Mouse (Mus musculus) MEL (cell line): ENCODE results near the gene Syt7. TPM values are rescaled to one million over a fixed set of nuclear protein-coding genes. Genes with fewer than 3 reads are reported as not detected.

Experiments
- DNase-seq: peaks from one replicate; pipeline ENCODE4 v3.0.0; 2011; ENCODE audit warnings: low read depth, low spot score
- H3K27ac ChIP-seq: 2 replicates; pipeline ENCODE4 v1.5.1; 2012; ENCODE audit warnings: low read depth, mild to moderate bottlenecking, control low read depth, low read length, moderate library complexity; ENCODE audit not compliant: control insufficient read depth
- H3K27me3 ChIP-seq, 2 experiments: fragments of 150-350 bp in 1 of 2; sonication (generic) in 1 of 2; 2 replicates each; pipeline ENCODE4 v1.6.1; 2012; ENCODE audit warnings: low read length in 2 of 2, mild to moderate bottlenecking in 2 of 2, improper control_type of control experiment in 1 of 2, moderate library complexity in 1 of 2; ENCODE audit not compliant: insufficient read depth in 2 of 2, control insufficient read depth in 1 of 2
- H3K36me3 ChIP-seq, 2 experiments: 2 replicates each; pipeline ENCODE4 v1.6.1; 2012 to 2014; ENCODE audit warnings: low read length in 2 of 2, improper control_type of control experiment in 1 of 2, inconsistent platforms in 1 of 2, mild to moderate bottlenecking in 1 of 2; ENCODE audit not compliant: insufficient read depth in 2 of 2, control insufficient read depth in 1 of 2
- H3K4me1 ChIP-seq, 2 experiments: fragments of 150-350 bp in 1 of 2; sonication (generic) in 1 of 2; 2 replicates each; pipeline ENCODE4 v1.6.1; 2012; ENCODE audit warnings: low read length in 2 of 2, improper control_type of control experiment in 1 of 2, mild to moderate bottlenecking in 1 of 2; ENCODE audit not compliant: insufficient read depth in 2 of 2, control insufficient read depth in 1 of 2
- H3K4me3 ChIP-seq, 2 experiments: fragments of 150-350 bp in 1 of 2; sonication (generic) in 1 of 2; 2 replicates each; pipeline ENCODE4 v1.5.1; 2012; ENCODE audit warnings: low read depth in 2 of 2, low read length in 2 of 2, mild to moderate bottlenecking in 2 of 2, moderate library complexity in 2 of 2, control low read depth in 1 of 2, improper control_type of control experiment in 1 of 2; ENCODE audit not compliant: control insufficient read depth in 1 of 2, insufficient read depth in 1 of 2
- H3K79me2 ChIP-seq: 2 replicates; pipeline ENCODE4 v1.6.1; 2012; ENCODE audit warnings: mild to moderate bottlenecking, low read length, moderate library complexity; ENCODE audit not compliant: control insufficient read depth, poor library complexity, insufficient read depth
- H3K9ac ChIP-seq: 2 replicates; pipeline ENCODE4 v1.6.1; 2012; ENCODE audit warnings: low read depth, mild to moderate bottlenecking, control low read depth, low read length, moderate library complexity; ENCODE audit not compliant: control insufficient read depth, poor library complexity, severe bottlenecking
- H3K9me3 ChIP-seq: fragments of 150-350 bp; sonication (generic); replicated peaks from 2 replicates; pipeline ENCODE4 v1.6.1; 2012; ENCODE audit warnings: mild to moderate bottlenecking, low read length, improper control_type of control experiment, moderate library complexity; ENCODE audit not compliant: insufficient read depth
- BHLHE40 ChIP-seq: IDR thresholded peaks from 2 replicates; pipeline ENCODE4 v1.6.1; 2012; ENCODE audit warnings: low read depth, mild to moderate bottlenecking, inconsistent platforms, low read length, improper control_type of control experiment, borderline replicate concordance
- CTCF ChIP-seq, 3 experiments: IDR thresholded peaks in 2 of 3; conservative IDR thresholded peaks in 1 of 3; 2 replicates each; pipeline ENCODE4 v1.5.1; 2011 to 2012; ENCODE audit warnings: low read length in 3 of 3, low read depth in 2 of 3, mild to moderate bottlenecking in 2 of 3, improper control_type of control experiment in 1 of 3, inconsistent platforms in 1 of 3, mixed read lengths in 1 of 3, moderate library complexity in 1 of 3; ENCODE audit not compliant: control insufficient read depth in 1 of 3, insufficient read depth in 1 of 3, poor library complexity in 1 of 3, severe bottlenecking in 1 of 3
- ELF1 ChIP-seq: IDR thresholded peaks from 2 replicates; pipeline ENCODE4 v1.6.1; 2014; ENCODE audit warnings: low read depth, mild to moderate bottlenecking, inconsistent platforms, low read length, improper control_type of control experiment, moderate library complexity
- HCFC1 ChIP-seq: IDR thresholded peaks from 2 replicates; pipeline ENCODE4 v1.6.1; 2012; ENCODE audit warnings: low read depth, mild to moderate bottlenecking, inconsistent platforms, low read length, improper control_type of control experiment, moderate library complexity
- JUND ChIP-seq: IDR thresholded peaks from 2 replicates; pipeline ENCODE4 v1.6.1; 2011; ENCODE audit warnings: low read depth, mild to moderate bottlenecking, improper control_type of control experiment, low read length
- MAFK ChIP-seq: IDR thresholded peaks from 2 replicates; pipeline ENCODE4 v1.6.1; 2011; ENCODE audit warnings: low read depth, mild to moderate bottlenecking, low read length, improper control_type of control experiment, borderline replicate concordance
- MAZ ChIP-seq: IDR thresholded peaks from 2 replicates; pipeline ENCODE4 v1.6.1; 2012; ENCODE audit warnings: low read depth, mild to moderate bottlenecking, inconsistent platforms, low read length, improper control_type of control experiment
- MYB ChIP-seq: IDR thresholded peaks from 2 replicates; pipeline ENCODE4 v1.6.1; 2011; ENCODE audit warnings: mild to moderate bottlenecking, low read depth, low read length, improper control_type of control experiment
- NRF1 ChIP-seq: IDR thresholded peaks from 2 replicates; pipeline ENCODE4 v1.6.1; 2014; ENCODE audit warnings: low read depth, mild to moderate bottlenecking, inconsistent platforms, low read length, improper control_type of control experiment, moderate library complexity; ENCODE audit not compliant: poor library complexity, insufficient read depth, severe bottlenecking
- RAD21 ChIP-seq: IDR thresholded peaks from 2 replicates; pipeline ENCODE4 v1.6.1; 2011; ENCODE audit warnings: mild to moderate bottlenecking, low read depth, low read length, improper control_type of control experiment
- RCOR1 ChIP-seq: IDR thresholded peaks from 2 replicates; pipeline ENCODE4 v1.6.1; 2012; ENCODE audit warnings: low read depth, mild to moderate bottlenecking, inconsistent platforms, low read length, improper control_type of control experiment
- SIN3A ChIP-seq: IDR thresholded peaks from 2 replicates; pipeline ENCODE4 v1.6.1; 2012; ENCODE audit warnings: low read length, improper control_type of control experiment, inconsistent platforms
- UBTF ChIP-seq: IDR thresholded peaks from 2 replicates; pipeline ENCODE4 v1.6.1; 2012; ENCODE audit warnings: low read depth, mild to moderate bottlenecking, inconsistent platforms, low read length, improper control_type of control experiment, moderate library complexity, borderline replicate concordance; ENCODE audit not compliant: insufficient read depth
- USF2 ChIP-seq, 2 experiments: IDR thresholded peaks; 2 replicates each; pipeline ENCODE4 v1.6.1; 2011 to 2012; ENCODE audit warnings: improper control_type of control experiment in 2 of 2, low read length in 2 of 2, borderline replicate concordance in 1 of 2, inconsistent platforms in 1 of 2, low read depth in 1 of 2, mild to moderate bottlenecking in 1 of 2; ENCODE audit not compliant: insufficient read depth in 1 of 2
- ZC3H11A ChIP-seq: IDR thresholded peaks from 2 replicates; pipeline ENCODE4 v1.6.1; 2012; ENCODE audit warnings: low read depth, mild to moderate bottlenecking, inconsistent platforms, low read length, improper control_type of control experiment
- polyA plus RNA-seq, 2 experiments: library from polyadenylated mRNA; stranded (reverse) in 1 of 2; unstranded in 1 of 2; fragments of >175 nt in 1 of 2; fragments of >200 nt in 1 of 2; gene quantifications; 2 replicates each; pipeline versions ENCODE4 v1.2.1 to v1.2.4; 2012; ENCODE audit warnings: low replicate concordance in 2 of 2, low read depth in 1 of 2; ENCODE audit not compliant: insufficient read length in 2 of 2, insufficient read depth in 1 of 2, missing spikeins in 1 of 2
- total RNA-seq: library from RNA; depleted of rRNA; stranded (reverse); fragments of 300-350 nt; gene quantifications from 2 replicates; pipeline ENCODE4 v1.2.3, GENCODE M21; 2012

The Syt7 gene
- total and polyA plus RNA-seq, 3 experiments: not detected

DNA sequence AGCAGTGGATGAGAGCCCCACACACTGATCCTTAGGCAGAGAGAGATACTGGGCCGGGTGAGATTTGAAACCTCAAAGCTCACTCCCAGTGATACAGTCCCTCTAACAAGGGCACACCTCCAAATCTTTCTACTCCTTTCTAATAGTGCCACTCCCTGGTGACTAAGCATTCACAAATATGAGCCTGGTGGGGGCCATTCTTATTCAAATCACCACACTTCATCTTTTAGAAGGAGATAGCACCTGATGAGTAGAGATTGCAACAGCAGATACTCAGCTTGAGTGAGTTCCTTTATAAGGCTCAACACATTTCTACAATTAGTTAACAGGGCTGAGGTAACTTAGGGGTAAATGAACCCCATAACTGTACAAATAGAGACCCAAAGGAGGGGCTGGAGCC lies 15.7 kb upstream of the Syt7 start:
- no peak for DNase-seq
- H3K9ac ChIP-seq: no peak overlapping the region
- H3K9me3 ChIP-seq: no peaks in the 10 kb centered on the region
- H3K36me3 ChIP-seq: no peaks in the 10 kb centered on the region
- H3K27me3 ChIP-seq: peaks cover 0 to 3% of the 10 kb centered on the region in 2 experiments; a peak in 1 of 4 replicates
- no peak overlapping the region for H3K27ac ChIP-seq
- no peak for TF ChIP-seq SIN3A
- no peak for TF ChIP-seq CTCF (IDR thresholded peaks at IDR 0.05 in 2 of 3, conservative IDR thresholded peaks at IDR 0.05 in 1 of 3; ENCODE audit: control insufficient read depth in 1 of 3, insufficient read depth in 1 of 3, low read depth in 2 of 3, low read length in 3 of 3, poor library complexity in 1 of 3, severe bottlenecking in 1 of 3)
- TF ChIP-seq NRF1: no peak
- no peak for TF ChIP-seq JUND
- H3K79me2 ChIP-seq: no peaks in the 10 kb centered on the region
- no peak overlapping the region for H3K4me3 ChIP-seq
- H3K4me1 ChIP-seq: no peaks in the 10 kb centered on the region

DNA sequence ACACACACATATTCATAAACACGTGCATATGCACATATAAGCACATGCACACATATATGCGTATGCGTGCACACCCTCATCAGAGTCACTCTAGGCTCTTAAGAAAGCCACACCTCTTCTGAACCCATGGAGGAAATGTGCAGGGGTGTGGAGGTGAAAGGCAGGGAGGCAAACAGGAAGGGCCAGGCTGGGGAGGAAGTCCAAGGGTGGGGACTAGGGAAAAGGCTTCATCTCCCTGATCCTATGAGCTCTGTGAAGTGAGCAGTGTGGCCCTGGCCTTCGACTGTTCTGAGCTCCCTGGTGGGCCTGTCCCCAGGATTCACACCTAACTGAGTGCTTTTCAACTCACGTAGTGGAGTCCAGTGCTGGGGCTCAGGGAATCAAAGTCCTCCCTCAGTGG lies 13.6 kb upstream of the Syt7 start:
- Histone ChIP-seq H3K27me3 (peaks cover 0 to 3% of the 10 kb centered on the region in 2 experiments; a peak in 1 of 4 replicates), H3K9ac (no peak overlapping the region)

DNA sequence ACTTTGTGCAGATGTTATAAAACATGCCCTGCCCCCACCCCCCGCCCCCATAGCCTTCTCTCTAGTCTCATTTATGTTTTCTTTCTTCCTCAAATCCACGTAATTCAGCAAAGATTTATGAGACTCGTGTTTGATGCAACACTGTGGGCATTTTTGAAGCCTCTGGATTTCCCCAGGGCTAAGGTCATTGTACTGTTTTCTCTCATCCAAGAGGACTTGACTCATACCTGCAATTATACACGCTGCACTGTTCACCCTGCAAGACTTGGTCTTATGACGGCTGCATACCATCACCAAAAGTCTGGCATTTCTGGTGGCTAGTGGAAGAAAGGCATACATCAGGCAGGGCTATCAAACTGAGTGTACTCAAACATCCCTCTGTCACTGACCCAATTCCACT lies 8.9 kb upstream of the Syt7 start:
- Histone ChIP-seq H3K4me1 (no peaks in the 10 kb centered on the region), H3K36me3 (no peaks in the 10 kb centered on the region), H3K79me2 (no peaks in the 10 kb centered on the region), H3K27me3 (peaks cover 0 to 3% of the 10 kb centered on the region in 2 experiments; a peak in 1 of 4 replicates), H3K9ac (no peak overlapping the region), H3K4me3 (no peak overlapping the region), H3K27ac (no peak overlapping the region), H3K9me3 (no peaks in the 10 kb centered on the region)
- no peak for DNase-seq
- TF ChIP-seq BHLHE40 (no peak), HCFC1 (no peak), MAZ (no peak), MYB (no peak)

More for the DNA sequence above, 13.6 kb upstream of the Syt7 start:
- no peak for TF ChIP-seq RAD21
- TF ChIP-seq RCOR1: no peak
- TF ChIP-seq MAFK: no peak
- TF ChIP-seq UBTF: no peak
- no peak for TF ChIP-seq USF2 (IDR thresholded peaks at IDR 0.05; ENCODE audit: borderline replicate concordance in 1 of 2, insufficient read depth in 1 of 2, low read depth in 1 of 2, low read length in 2 of 2)
- TF ChIP-seq ELF1: no peak
- TF ChIP-seq ZC3H11A: no peak
- no peak for DNase-seq
- Histone ChIP-seq H3K4me3 (no peak overlapping the region), H3K79me2 (no peaks in the 10 kb centered on the region), H3K27ac (no peak overlapping the region), H3K4me1 (no peaks in the 10 kb centered on the region), H3K36me3 (no peaks in the 10 kb centered on the region), H3K9me3 (no peaks in the 10 kb centered on the region)
